Mouse (Mus musculus): ENCODE measurements around the gene Dmrta2.

Gene Dmrta2

GRCm38 (mm10) chr4:110021956-110022625, 44.2 kb downstream of the Dmrta2 start:
- DNase-seq (ENCODE audit: low spot score), result peak; percentile 89

- peak; percentile 85 for DNase-seq (ENCODE audit: low spot score)
Measured at GRCm38 (mm10) chr4:110028461-110029188, 50.8 kb downstream of the Dmrta2 start.

GRCm38 (mm10) chr4:110029446-110029845, 51.6 kb downstream of the Dmrta2 start:
- no peak for DNase-seq (ENCODE audit: low spot score)
